Mouse (Mus musculus) gastrocnemius, postnatal 14 days (tissue): Measurements from ENCODE around the gene Olfr103. TPM values are rescaled to one million over a fixed set of nuclear protein-coding genes. Genes with fewer than 3 reads are reported as not detected.

Experiments
- DNase-seq: peaks from one replicate; pipeline ENCODE4 v3.0.0; 2021; ENCODE audit warnings: mixed read lengths
- intact Hi-C: fragments of 180-260 bp; cut with DNase I; formaldehyde crosslinking; loops from one replicate; pipeline ENCODE4 v1.15.1; 2025; ENCODE audit warnings: low total_unique reads
- long read RNA-seq, 2 experiments: library from polyadenylated mRNA; stranded (forward); transcript quantifications; one replicate each; pipeline ENCODE4 v2.0.0; 2021
- total RNA-seq, 2 experiments: library from RNA; stranded (reverse); gene quantifications; 2 replicates each; pipeline ENCODE4 v1.2.3; 2021

Gene Olfr103
- total RNA-seq, result not detected
- long read RNA-seq, experiment 1, result 0 reads
- long read RNA-seq, experiment 2, result 0 reads

DNA sequence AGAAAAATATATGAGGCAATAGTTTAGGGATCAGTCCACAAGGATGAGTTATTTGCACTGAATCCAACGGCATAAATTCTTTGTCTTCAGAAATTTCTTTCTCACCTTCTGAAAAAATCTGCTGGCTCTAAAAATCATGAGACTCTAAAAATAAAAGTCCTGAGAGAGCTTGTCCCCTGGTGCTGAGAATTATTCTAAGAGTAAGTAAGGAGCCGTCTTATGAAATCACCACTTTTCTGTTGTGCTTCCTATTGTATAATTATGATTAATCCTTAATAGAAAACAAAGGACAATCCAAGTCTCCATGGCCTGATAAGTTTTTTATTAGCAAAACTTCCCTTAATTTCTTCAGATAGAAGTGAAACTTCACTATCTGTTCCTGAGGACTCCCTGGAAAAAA, at the start of gene Olfr103:
Gene Olfr103 (minus strand): TSS at position 101 of the 400 bp plus-strand sequence.
- intact Hi-C loops, result no loop called here
- DNase-seq, result no peak

DNA sequence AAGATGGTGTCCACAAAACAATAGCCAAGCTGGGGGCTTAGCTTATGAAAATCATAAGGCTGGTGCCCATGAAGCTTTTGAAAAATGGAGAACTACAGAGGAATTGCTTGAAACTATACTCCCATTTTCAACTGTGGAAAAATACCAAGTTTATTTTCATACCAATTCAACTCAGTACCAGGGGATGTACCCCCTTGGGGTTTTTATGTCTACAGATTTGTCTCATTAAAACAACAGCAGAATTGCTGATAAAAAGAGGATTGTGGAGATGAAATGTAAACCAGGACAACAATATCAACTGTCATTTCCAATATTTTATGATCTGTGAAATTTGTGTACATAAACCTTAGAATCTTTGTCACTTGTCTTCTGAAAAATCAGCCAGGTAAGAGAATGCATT, 39.2 kb upstream of the Olfr103 start, which contains the start of gene Olfr105-ps:
Gene Olfr105-ps (plus strand): TSS at position 301 of the 400 bp plus-strand sequence.
- intact Hi-C loops, result no loop called here
- DNase-seq, result no peak

DNA sequence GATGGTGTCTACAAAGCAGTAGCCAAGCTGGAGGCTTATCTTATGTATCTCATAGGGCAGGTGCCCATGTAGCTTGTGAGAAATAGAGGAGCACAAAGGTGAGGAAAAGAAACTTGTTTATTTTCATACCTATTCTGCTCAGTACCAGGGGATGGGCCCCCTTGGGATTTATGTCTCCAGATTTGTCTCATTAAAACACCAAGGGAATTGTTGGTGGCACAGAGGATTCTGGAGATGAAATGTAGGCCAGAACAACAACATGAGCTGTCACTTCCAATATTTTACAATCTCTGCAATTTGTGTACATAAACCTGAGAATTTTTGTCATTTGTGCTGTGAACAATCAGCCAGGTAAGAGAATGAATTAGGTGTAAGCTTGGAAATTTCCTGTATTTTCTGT, 19.8 kb upstream of the Olfr103 start, which contains the start of gene Olfr104-ps:
Gene Olfr104-ps (plus strand): TSS at position 301 of the 400 bp plus-strand sequence.
- intact Hi-C loops, result no loop called here
- no peak for DNase-seq

DNA sequence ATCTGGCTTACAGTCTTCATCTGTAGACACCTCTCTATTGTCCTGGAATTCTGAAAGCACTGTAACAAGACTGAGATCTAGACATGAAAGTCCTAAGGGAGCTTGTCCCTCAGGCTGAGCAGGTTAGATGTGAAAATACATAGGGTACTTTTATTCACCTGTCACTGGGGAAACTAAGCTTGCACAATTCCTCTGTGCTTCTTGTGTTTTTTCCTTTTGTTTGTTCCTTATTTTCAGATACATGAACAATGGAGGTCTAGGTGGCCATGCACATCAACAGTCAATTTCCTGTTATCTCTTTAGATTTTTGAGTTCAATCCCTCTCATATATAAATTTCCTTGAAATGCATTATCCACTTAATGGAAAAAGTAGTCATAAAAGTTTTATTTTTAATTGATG, 22.5 kb downstream of the Olfr103 start, which contains the start of gene Olfr102:
Gene Olfr102 (minus strand): TSS at position 101 of the 400 bp plus-strand sequence.
- intact Hi-C loops, result no loop called here
- no peak for DNase-seq

DNA sequence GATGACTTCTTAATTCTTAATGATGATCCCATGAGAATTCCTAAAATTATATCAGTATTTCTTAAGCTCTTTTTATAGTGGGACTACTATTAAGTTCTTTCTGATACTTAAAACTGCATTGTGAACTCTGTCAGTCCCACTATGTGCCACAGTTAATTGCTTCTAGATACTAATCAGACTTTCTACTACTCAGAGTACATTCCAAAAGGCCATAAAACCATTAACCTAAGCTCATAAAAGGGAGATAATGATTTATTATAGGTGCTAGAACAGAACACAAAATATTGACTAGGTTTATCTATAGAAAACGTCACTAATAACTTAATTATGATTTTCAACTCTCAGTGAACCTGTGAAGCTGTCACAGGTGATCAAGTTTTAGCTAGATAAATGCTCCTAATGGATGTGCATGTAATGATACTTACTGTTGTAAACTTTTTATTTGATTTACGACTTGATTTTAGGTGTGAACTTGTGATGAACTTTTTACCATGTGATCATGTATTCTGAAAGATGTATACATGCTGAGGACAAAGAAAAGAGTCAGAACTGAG, 29.3 kb downstream of the Olfr103 start:
- no peak for DNase-seq
- intact Hi-C loops, result no loop called here

DNA sequence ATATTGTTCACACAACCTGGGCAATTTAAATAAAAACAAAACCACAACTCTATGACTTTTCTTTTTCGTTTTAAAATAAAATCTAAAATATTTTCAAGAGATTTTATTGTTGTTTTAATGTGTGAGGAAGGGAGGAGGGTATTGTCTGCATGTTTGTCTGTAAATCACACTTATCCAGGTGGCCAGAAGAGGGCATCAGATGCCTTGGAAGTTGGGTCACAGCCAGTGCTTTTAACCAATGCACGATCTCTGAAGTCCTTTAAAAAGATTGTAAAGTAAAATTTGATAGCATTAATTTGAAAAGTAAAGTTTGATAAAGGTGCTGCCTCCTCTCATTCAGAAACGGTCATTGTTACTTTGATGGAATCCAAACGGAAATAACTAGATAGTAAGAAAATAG, 31.0 kb downstream of the Olfr103 start:
- no peak for DNase-seq
- intact Hi-C loops, result no loop called here

DNA sequence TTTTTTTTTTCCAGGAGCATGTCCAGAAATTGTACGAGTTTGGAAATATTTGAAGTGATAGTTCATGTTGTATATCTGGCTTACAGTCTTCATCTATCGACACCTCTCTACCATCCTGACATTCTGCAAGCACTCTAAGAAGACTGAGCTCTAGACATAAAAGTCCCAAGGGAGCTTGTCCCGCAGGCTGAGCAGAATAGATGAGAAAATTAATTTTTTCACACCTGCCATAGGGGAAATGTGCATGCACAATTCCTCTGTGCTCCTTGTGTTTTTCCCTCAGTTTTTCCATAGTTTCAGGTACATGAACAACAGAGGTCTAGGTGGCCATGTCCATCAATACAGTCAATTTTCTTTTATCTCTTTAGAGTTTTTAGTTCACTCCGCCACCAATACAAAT, 35.3 kb downstream of the Olfr103 start, which contains the start of gene Olfr101:
Gene Olfr101 (minus strand): TSS at position 101 of the 400 bp plus-strand sequence.
- DNase-seq, result no peak
- intact Hi-C loops, result no loop called here

Other genes starting within 250 kb of the Olfr103 start
- gene Olfr91, start 241.4 kb downstream of the Olfr103 start, total RNA-seq, result not detected
- gene Olfr92, start 219.6 kb downstream of the Olfr103 start, total RNA-seq, result not detected
- not detected for gene Olfr93, start 178.2 kb downstream of the Olfr103 start, total RNA-seq
- gene Ubd, start 145.8 kb downstream of the Olfr103 start, total RNA-seq, result not detected
- not detected for gene Olfr94, start 138.7 kb downstream of the Olfr103 start, total RNA-seq
- gene Olfr95, start 126.6 kb downstream of the Olfr103 start, total RNA-seq, result not detected
- gene Olfr96, start 119.6 kb downstream of the Olfr103 start, total RNA-seq, result not detected
- gene Olfr97, start 102.4 kb downstream of the Olfr103 start, total RNA-seq, result not detected
- not detected for gene Olfr98, start 75.9 kb downstream of the Olfr103 start, total RNA-seq
- gene H2-M3, start 69.5 kb downstream of the Olfr103 start, total RNA-seq, result 1 to 10 TPM; 1.3 to 1.6 TPM
- not detected for gene Olfr99, start 56.2 kb downstream of the Olfr103 start, total RNA-seq
- gene Olfr101, start 35.4 kb downstream of the Olfr103 start, total RNA-seq, result not detected
- gene Olfr102, start 22.6 kb downstream of the Olfr103 start, total RNA-seq, result not detected
- gene Olfr104-ps, start 19.9 kb upstream of the Olfr103 start, total RNA-seq, result not detected
- gene Olfr105-ps, start 39.3 kb upstream of the Olfr103 start, total RNA-seq, result not detected
- not detected for gene Olfr106-ps, start 50.7 kb upstream of the Olfr103 start, total RNA-seq
- gene Olfr107, start 59.5 kb upstream of the Olfr103 start, total RNA-seq, result not detected
- not detected for gene Olfr108, start 105.8 kb upstream of the Olfr103 start, total RNA-seq
- gene Olfr109, start 119.2 kb upstream of the Olfr103 start, total RNA-seq, result not detected
- gene H2-M2, start 143.9 kb upstream of the Olfr103 start, total RNA-seq, result not detected
- not detected for gene Olfr110, start 152.8 kb upstream of the Olfr103 start, total RNA-seq
- not detected for gene Olfr111, start 168.3 kb upstream of the Olfr103 start, total RNA-seq
- not detected for gene Olfr112, start 229.8 kb upstream of the Olfr103 start, total RNA-seq
- gene Olfr113, start 238.0 kb upstream of the Olfr103 start, total RNA-seq, result not detected